Mouse (Mus musculus) brain, embryonic 14.5 days (tissue): ENCODE measurements around the gene Chaf1a.

Source experiments
- CTCF ChIP-seq: fragments of 200-500 bp; IDR thresholded peaks from 2 replicates; pipeline ENCODE4 v1.5.1; 2012; ENCODE audit warnings: inconsistent platforms, mild to moderate bottlenecking, moderate library complexity, borderline replicate concordance; ENCODE audit not compliant: insufficient read depth, insufficient read length; ENCODE audit errors: extremely low read depth
- POLR2A ChIP-seq: fragments of 200-500 bp; IDR thresholded peaks from 2 replicates; pipeline ENCODE4 v1.6.1; 2012; ENCODE audit warnings: mild to moderate bottlenecking, inconsistent platforms, borderline replicate concordance; ENCODE audit not compliant: poor library complexity, insufficient read depth, insufficient read length, severe bottlenecking; ENCODE audit errors: extremely low read depth

DNA sequence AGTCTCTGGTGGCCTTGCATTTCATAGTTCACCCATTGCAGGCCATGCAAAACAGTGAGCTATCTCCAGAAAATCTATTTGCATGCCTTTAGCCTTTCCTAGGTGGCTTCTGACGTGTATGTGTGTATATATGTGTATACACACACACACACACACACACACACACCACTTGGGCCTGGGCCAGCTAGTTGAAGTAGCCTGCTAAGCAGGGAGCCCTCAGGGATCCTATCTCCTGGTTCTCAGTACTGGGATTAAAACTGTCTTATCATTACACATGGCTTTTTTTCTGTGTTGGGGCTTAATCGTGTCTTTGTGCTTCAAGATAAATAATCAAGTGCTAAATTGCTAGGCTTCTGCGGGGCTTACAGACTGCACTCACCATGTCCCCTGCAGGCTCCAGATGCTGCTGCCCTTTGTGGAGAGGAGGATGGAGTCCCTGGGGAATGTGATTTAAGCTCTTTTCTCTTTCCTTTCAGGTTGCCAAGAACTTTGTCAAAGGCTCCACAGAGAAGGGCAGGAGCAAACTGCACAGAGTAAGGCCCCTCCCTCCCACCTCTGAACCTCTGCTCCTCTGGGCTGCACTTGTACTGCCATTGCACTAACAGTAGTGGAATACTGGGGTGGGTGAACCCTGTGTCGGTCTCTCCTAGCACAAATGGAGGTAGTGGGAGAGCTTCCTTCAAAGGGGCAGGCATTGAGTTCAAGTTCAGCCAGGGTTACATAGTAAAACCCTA is 15.9 kb downstream of the Chaf1a start:
- TF ChIP-seq POLR2A (no peak), CTCF (no peak)
